Mouse (Mus musculus) adrenal gland, postnatal 4 days (tissue): ENCODE data around the gene Gm20388. TPM values are rescaled to one million over a fixed set of nuclear protein-coding genes. Genes with fewer than 3 reads are reported as not detected.
A peak's percentile ranks its signal among the peaks of the same experiment; 100 is the strongest.

Experiments used
- DNase-seq, 2 experiments: peaks; one replicate each; pipeline ENCODE4 v3.0.0; 2021 to 2022; ENCODE audit warnings: low spot score in 2 of 2, mixed read lengths in 2 of 2
- total RNA-seq, 2 experiments: library from RNA; stranded (reverse); gene quantifications; 2 replicates each; pipeline ENCODE4 v1.2.3; 2021

Gene Gm20388
- total RNA-seq, 2 experiments from 2014 or later = 8.8 TPM; not detected in 1

DNA sequence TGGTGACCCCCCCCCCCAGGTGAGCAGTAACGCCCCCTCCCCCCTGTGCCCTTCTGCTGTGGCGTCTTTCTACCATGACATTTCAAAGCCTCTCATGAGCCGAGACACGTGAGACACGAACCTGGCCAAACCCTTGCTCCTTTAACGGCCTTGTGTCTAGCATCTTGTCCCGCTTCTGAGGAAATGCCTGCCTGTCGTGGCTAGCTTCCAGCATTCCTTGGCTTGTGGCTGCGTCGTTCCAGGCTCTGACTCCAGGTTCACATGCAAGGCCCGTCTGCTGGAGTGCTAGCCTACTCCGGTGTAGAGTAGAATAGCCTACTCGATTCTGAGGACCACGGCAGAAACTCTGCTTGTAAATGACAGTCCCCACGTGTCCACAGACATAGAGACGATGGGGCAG is 467.7 kb downstream of the Gm20388 start:
- DNase-seq = no peak

DNA sequence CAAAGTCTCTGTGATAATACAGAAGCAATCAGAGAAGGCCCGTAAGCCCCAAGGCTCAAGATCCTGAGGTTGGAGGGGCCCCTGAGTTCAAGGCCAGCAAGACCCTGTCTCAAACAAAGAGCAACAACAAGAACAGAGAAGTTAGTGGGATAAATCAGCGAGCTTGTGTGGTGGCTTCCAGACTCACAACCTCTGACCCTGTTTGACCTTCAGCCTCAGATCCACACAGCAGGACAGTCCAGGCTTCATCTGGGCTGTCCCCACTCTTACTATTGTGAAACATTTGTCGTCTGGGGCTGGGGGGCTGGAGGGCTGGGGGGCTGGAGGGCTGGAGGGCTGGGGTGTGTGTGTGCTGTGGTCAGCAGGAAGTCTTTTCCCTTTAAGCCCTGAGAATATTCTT is 468.4 kb downstream of the Gm20388 start:
- no peak for DNase-seq

DNA sequence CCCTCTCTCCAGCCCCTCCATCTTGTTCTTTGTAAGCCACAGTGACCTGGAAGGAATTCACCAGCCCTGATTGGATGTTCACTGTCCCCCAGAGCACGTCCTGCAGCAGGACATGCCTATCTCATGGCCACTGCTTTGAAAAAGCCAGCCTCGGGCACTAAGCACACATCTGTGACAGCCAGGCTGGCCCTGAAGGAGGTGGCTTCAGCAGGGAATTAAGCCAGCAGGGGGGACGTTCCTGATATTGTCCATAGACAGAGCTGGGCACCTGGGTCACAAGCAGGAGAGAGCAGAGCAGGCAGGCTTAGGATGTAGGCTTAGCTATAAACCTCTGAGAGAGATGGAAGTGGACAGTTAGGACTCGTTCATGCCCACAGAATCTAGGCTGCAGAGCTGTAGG is 471.2 kb downstream of the Gm20388 start:
- no peak for DNase-seq

DNA sequence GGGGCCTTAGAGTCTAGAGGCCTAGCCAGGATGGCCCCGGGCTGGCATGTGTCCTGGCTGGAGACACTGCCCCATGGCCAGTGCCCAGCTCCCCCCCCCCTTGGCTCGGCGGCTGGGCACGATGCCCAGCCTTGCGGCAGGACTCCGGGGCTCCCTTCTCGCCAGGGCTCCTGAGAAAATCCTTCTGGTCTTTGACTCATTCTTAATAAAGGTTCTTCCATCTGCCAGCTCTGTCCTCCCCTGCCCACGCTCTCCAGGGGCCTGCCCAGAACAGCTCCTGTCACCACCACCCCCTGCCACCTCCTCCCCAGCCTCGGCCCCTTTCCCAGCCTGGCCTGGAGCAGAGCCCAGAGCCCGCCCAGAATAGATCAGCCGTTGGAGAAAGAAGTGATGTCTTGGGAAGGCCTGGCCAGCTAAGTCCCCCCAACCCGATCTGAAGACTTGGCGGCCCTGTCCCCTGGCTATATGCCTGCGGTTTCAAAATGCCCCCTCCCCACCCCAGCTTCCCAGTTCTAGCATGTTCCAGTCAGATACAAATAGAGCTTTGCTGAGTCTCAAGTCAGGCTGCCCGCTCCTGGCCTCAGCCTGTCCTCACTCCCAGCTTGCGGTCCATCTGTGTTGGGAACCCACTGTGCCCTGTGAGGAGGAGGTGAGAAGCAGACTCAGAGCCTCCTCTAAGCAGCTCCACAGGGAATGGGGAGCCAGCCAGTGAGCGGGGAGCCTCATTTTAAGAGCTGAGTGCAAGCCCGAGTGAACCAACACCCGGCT is 472.0 kb downstream of the Gm20388 start:
- peak; percentile 44 to 51 for DNase-seq

DNA sequence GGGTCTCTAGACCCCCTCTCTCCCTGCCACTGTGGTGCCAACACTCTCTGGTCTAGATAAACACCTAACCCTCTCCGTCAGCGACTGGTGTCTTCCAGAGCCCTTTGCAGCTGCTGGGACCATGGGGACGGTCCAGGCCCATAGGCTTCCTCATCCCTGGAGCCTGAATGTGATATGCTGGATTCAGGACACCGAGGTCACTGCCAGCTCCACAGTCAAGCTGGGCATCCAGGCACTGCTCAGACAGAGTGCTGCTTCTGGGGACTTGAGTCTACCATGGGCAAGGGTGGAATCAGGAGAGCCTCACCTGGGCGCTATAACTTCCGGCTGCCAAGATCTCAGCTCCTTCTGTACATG is 472.5 kb downstream of the Gm20388 start:
- DNase-seq = no peak

GRCm38 (mm10) chr8:120383713-120384112 is 473.1 kb downstream of the Gm20388 start:
- DNase-seq = no peak

DNA sequence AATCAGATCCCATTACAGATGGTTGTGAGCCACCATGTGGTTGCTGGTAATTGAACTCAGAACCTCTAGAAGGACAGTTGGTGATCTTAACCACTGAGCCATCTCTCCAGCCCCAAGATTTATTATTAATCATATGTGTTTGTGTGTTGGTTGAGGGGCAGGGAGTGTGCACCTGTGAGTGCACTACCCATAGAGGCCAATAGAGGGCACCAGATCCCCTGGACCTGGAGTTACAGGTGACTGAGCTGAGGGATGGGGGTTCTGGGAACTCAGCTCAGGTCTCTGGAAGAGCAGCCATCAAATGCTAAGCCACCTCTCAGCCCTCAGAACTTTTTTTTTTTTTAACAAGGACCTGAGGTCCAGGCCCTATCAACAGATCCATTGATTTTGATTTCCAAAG is 474.1 kb downstream of the Gm20388 start:
- DNase-seq = no peak

DNA sequence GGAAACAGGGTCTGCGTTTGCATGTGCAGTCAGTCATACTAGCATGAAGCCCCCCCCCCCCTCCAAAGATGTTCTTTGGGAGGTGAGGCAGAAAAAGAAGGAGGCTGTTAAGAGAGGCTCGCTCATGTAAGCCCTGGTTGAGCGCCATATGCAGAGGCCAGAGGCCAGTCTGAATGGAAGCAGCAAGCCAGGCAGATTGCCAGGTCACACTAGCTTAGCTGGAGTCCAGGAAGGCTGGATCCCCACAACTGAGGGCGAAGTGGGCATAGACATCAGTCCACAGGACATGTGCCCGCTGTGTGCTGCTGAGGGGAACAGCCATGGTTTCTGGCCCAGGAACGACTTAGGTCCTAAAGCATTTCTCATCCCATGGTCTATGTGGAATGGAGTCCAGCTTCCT is 477.6 kb downstream of the Gm20388 start:
- no peak for DNase-seq

- no peak for DNase-seq
These were observed 480.0 kb downstream of the Gm20388 start for GRCm38 (mm10) chr8:120390598-120390997.

DNA sequence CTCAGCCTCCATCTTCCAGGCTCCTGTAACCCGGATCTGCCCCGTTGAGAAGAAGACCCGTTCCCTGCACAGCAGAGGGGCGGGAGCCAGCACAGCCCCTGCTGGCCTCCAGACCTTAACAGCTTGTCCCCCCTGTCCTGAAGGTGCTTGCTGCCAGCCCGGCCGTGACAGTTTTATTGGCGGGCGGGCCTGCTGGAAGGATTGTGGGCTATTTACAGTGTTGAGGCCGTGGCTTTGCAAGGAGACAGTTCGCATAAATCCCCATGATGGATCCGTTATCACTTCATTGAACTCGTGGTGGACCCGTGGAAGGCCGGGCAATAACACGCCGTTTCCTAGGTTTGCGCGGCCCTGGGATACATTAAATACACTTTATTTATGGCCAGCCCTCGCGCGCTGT is 481.2 kb downstream of the Gm20388 start:
- no peak for DNase-seq

DNA sequence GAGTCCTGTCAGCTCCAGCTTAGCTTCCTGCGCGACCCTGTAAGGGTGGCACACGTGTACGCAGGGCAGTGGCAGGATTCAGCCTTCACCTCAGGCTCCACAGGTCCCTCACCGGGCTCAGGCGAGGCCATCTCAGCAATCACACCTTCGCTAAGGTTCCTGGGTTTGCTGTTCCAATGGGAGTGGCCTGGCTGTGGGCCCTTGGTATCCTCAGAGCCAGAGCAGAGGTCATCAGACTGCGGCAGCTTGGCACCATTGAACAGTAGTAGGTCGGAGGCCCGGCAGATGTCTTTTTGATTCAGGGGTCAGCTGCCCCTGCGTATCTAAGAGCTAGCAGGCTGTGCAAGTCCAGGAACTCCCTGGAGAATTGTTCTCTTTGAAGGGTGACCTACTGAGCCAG is 482.4 kb downstream of the Gm20388 start:
- DNase-seq = no peak

DNA sequence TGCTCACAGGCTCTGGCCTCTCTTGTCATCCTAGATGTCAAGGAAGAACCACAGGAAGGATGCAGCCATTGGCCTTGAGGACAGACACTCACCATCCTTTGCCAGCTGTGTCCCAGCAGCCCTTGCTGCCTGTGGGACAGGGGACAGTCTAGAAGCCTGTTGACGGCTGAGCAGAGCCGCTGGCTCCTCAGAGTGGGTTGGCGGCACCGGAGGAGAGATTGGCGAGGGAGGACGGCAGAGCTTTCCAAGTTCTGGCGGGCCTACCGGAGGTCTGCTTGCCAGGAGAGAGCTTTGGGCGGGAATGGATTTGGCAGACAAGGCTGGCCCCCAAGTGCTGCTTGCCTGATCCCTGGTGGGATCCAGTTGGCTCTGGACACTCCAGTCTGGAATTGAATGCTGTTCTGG is 483.2 kb downstream of the Gm20388 start:
- DNase-seq = no peak

DNA sequence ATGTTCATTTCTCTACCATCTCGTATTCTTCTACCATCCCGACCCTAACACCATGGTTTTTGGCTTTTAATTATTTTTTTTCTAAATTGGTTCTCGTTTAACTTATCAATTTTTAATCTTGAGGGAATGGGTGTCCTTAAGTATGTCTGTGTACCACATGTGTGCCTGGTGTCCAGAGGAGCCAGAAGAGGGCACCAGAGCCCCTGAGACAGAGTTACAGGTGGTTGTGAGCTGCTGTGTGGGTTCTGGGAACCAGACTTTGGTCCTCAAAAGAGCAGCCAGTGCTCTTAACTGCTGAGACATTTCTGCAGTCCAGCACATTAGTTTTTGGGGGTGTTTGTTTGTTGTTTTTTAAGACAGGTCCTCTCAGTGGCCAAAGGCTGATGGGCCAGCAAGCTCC is 485.3 kb downstream of the Gm20388 start:
- DNase-seq = no peak

- no peak for DNase-seq
These were observed 486.1 kb downstream of the Gm20388 start for GRCm38 (mm10) chr8:120396756-120397155.

DNA sequence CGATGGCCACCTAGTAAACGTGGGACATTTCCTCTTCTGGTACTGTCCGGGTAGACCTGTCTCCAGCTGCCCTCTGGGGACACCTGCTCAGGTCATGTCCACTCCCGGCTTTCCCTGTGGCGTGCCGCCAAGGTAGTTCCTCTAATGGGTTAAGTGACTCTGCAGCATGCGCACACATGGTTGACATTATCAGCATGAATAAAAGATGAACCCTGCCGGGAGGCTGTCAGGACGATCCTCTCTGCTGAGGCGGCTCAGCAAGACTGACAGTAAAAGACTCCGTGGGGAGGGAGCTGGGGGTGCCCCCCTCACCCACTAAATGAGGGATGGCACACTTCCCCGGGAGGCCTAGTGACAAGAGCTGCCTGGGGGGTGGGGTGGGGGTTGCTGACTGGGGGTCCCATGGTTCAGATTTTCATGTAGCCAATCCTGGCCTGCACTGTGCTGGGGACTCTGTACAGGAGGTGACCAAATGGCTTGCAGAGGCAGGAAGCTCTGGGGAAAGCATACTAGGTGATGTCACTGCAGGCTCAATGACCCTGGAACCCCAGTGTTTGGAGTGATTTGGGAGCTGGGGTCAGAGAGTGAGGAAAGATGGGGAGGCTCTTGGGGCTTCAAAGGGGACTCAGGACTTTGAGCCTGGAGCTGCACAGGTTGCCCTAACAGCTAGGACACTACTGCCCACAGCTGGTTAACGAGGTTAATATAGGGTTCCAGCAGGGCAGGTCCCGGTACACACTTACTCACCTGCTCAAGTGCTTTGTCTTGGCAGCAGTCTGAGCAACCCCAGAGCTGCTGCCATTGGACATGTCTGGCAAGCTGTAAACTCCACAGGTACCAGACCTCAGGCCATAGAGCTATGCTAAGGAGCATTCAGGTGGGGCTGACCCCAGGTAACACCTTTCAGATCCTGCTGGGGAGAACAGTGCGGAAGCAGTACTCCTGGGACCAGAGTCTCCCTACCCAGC is 487.1 kb downstream of the Gm20388 start:
- DNase-seq = no peak

DNA sequence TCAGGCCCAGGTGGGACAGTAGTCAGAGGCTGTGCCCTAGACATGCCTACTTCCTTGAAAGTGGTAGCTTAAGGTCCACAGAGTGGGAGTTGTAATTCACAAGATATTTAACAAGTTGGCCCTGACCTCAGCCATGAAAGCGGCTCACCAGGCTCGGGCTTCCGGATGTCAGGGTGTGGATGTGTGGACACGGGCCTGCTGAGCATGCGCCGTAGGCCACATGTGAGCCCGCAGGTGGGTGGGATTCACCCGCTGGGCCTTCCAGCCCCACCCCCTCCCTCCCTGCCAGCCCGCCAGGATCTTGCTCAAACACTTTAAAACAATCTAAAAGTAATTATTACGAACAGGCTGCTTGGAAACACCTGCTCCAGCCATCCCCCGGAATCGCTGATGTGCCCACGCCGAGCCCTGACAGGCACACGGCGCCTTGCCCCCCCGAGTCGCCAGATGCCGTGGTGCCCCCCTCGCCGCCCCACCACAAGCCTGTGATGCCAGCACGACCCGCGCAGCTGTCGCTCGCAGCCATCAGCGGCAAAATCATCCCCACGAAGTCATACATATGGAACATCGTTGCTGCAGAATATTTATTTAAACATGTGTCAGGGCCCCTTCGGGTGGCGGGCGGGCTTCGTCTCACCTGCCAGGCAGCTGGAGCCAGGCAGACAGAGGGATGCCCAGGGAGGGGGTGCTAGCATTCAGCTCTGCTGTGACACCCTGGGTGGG is 488.7 kb downstream of the Gm20388 start:
- no peak for DNase-seq

DNA sequence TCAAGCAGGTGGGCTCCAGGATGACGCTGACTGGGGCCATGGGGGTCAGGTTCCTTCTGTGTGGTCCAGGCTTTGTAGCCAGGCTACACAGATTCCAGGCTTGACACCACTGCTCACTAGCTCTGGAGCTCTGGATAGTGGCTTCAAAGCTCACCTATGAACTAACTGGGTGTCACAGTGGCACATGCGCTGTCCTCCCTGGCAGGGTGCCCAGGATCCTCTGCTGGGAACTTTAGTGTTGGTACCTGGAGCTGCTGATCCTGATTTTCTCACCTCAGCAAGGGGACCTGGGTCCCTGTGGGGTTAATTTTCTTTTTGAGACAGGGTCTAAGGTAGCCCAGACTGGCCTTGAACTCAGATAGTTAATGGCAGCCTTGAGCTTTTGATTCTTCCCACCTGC is 490.6 kb downstream of the Gm20388 start:
- no peak for DNase-seq

GRCm38 (mm10) chr8:120401712-120402111 is 491.1 kb downstream of the Gm20388 start:
- no peak for DNase-seq

- no peak for DNase-seq
These were observed 493.1 kb downstream of the Gm20388 start for GRCm38 (mm10) chr8:120403606-120404269.

- DNase-seq = peak in 1 of 2 experiments; percentile 47
These were observed 494.0 kb downstream of the Gm20388 start for GRCm38 (mm10) chr8:120404609-120405036.

GRCm38 (mm10) chr8:120406008-120406632 is 495.5 kb downstream of the Gm20388 start:
- DNase-seq = no peak
